Mouse (Mus musculus) heart, adult 2 months (tissue): ENCODE measurements at regions not wholly inside any gene's neighbourhood (a gene's known extent, or its start where the extent isn't known, plus 50 kb on each side); places are given as distances from the start of the nearest gene placed in this dataset.

Source experiments
- CTCF ChIP-seq: fragments of 200-600 bp; IDR thresholded peaks from 2 replicates; pipeline ENCODE4 v1.8.1; 2022; ENCODE audit warnings: antibody characterized with exemption, mild to moderate bottlenecking, moderate library complexity
- EP300 ChIP-seq: fragments of 200-500 bp; IDR thresholded peaks from 2 replicates; pipeline ENCODE4 v1.6.1; 2011; ENCODE audit warnings: low read depth, low read length, control low read depth; ENCODE audit not compliant: insufficient read depth
- POLR2A ChIP-seq: fragments of 200-500 bp; IDR thresholded peaks from 2 replicates; pipeline ENCODE4 v1.6.1; 2011; ENCODE audit warnings: mild to moderate bottlenecking, low read depth, low read length, control low read depth; ENCODE audit not compliant: insufficient read depth

DNA sequence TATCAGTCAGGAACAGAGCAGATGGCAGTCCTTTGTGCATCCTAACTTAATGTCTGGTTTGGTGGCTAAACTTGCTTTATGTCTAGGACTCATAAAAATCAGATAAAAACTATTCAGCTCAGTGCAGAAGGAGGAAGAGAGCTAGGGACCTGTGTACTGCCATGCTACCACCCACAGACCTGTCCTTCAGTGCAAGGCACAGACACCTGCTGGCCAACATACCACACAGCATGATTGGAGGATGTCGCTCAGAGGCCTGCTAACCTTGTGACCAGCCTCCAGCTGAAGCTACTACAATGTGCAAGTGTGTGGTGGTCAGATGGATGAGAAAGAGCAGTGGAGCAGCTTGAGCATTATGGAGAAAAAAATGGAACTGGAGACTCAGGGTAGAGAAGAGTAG is 73.0 kb upstream of the Ppp6c start:
- TF ChIP-seq CTCF (no peak), POLR2A (no peak), EP300 (no peak)
